Mouse (Mus musculus): ENCODE measurements around the gene Actb. TPM values are rescaled to one million over a fixed set of nuclear protein-coding genes. Genes with fewer than 3 reads are reported as not detected.
A peak's percentile ranks its signal among the peaks of the same experiment; 100 is the strongest.

Actb gene
- polyA plus RNA-seq, 1 experiment from 2014 or later: 6,386 TPM

GRCm38 (mm10) chr5:142907048-142907802, 671 bp upstream of the Actb start:
- Histone ChIP-seq H3K9me3 (no peaks in the 10 kb centered on the region), H3K9ac (peak overlapping the region; percentile 92), H3K4me3 (peak overlapping the region; percentile 98), H3K4me2 (peak overlapping the region; percentile 85), H3K27ac (replicated peaks) (peak overlapping the region; percentile 100), H3K27me3 (replicated peaks) (no peaks in the 10 kb centered on the region), H3K4me1 (peaks cover 62% of the 10 kb centered on the region), H3K36me3 (peaks cover 34% of the 10 kb centered on the region)
- no peak for ATAC-seq (ENCODE audit: extremely low read depth, insufficient number of reproducible peaks, low FRiP score, low TSS enrichment)
- 20% methylated on average over 14 of the region's 14 CpGs for WGBS

- under 1% methylated on average over 84 of the region's 84 CpGs for WGBS
- Histone ChIP-seq H3K27me3 (replicated peaks) (no peaks in the 10 kb centered on the region), H3K4me2 (peak overlapping the region; percentile 90), H3K9ac (peak overlapping the region; percentile 100), H3K4me3 (peak overlapping the region; percentile 98), H3K36me3 (peaks cover 47% of the 10 kb centered on the region), H3K9me3 (no peaks in the 10 kb centered on the region), H3K27ac (replicated peaks) (peak overlapping the region; percentile 100), H3K4me1 (peaks cover 62% of the 10 kb centered on the region)
- peak; percentile 88 for ATAC-seq (ENCODE audit: extremely low read depth, insufficient number of reproducible peaks, low FRiP score, low TSS enrichment)
Observed at GRCm38 (mm10) chr5:142905725-142906531, 626 bp downstream of the Actb start.

DNA sequence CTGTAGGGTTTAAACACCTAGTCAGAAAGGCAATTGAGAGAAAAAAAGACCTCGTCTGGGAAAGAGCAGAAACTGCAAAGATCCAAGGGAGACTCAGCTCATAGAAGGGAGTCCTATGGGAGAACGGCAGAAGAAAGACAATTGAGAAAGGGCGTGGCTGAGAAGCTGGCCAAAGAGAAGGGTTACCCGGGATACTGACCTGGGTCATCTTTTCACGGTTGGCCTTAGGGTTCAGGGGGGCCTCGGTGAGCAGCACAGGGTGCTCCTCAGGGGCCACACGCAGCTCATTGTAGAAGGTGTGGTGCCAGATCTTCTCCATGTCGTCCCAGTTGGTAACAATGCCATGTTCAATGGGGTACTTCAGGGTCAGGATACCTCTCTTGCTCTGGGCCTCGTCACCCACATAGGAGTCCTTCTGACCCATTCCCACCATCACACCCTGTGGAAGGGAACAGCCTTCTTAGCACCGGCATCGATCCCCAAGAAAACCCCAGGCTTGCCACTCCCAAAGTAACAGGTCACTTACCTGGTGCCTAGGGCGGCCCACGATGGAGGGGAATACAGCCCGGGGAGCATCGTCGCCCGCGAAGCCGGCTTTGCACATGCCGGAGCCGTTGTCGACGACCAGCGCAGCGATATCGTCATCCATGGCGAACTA, 1.4 kb downstream of the Actb start:
- Histone ChIP-seq H3K27ac (replicated peaks) (peak overlapping the region; percentile 100), H3K9ac (peak overlapping the region; percentile 100), H3K9me3 (no peaks in the 10 kb centered on the region), H3K4me1 (peaks cover 58% of the 10 kb centered on the region), H3K36me3 (peaks cover 54% of the 10 kb centered on the region), H3K4me2 (peak overlapping the region; percentile 90), H3K27me3 (replicated peaks) (no peaks in the 10 kb centered on the region), H3K4me3 (peak overlapping the region; percentile 98)
- ATAC-seq (ENCODE audit: extremely low read depth, insufficient number of reproducible peaks, low FRiP score, low TSS enrichment): no peak
- WGBS: 3% methylated on average over 27 of the region's 27 CpGs

GRCm38 (mm10) chr5:142904208-142905037, 2.1 kb downstream of the Actb start:
- peaks cover 62% of the 10 kb centered on the region for H3K36me3 ChIP-seq
- H3K4me3 ChIP-seq: peak overlapping the region; percentile 98
- peak overlapping the region; percentile 100 for H3K27ac ChIP-seq (replicated peaks)
- peaks cover 50% of the 10 kb centered on the region for H3K4me1 ChIP-seq
- no peak for ATAC-seq (ENCODE audit: extremely low read depth, insufficient number of reproducible peaks, low FRiP score, low TSS enrichment)
- peak overlapping the region; percentile 100 for H3K9ac ChIP-seq
- H3K27me3 ChIP-seq (replicated peaks): no peaks in the 10 kb centered on the region
- no peaks in the 10 kb centered on the region for H3K9me3 ChIP-seq
- peak overlapping the region; percentile 90 for H3K4me2 ChIP-seq
- 62% methylated on average over 19 of the region's 19 CpGs for WGBS

GRCm38 (mm10) chr5:142903470-142904207, 2.9 kb downstream of the Actb start:
- Histone ChIP-seq H3K9me3 (no peaks in the 10 kb centered on the region), H3K36me3 (peaks cover 67% of the 10 kb centered on the region), H3K27ac (replicated peaks) (peak overlapping the region; percentile 100), H3K4me2 (peak overlapping the region; percentile 90), H3K4me1 (peaks cover 43% of the 10 kb centered on the region), H3K9ac (peak overlapping the region; percentile 100), H3K27me3 (replicated peaks) (no peaks in the 10 kb centered on the region), H3K4me3 (peak overlapping the region; percentile 98)
- ATAC-seq (ENCODE audit: extremely low read depth, insufficient number of reproducible peaks, low FRiP score, low TSS enrichment): no peak
- 66% methylated on average over 14 of the region's 14 CpGs for WGBS

GRCm38 (mm10) chr5:142902506-142903314, 3.8 kb downstream of the Actb start:
- Histone ChIP-seq H3K27ac (replicated peaks) (peak overlapping the region; percentile 70), H3K4me3 (peak overlapping the region; percentile 23), H3K4me2 (peak overlapping the region; percentile 90), H3K36me3 (peaks cover 70% of the 10 kb centered on the region), H3K4me1 (peaks cover 33% of the 10 kb centered on the region), H3K9ac (peak overlapping the region; percentile 78), H3K27me3 (replicated peaks) (no peaks in the 10 kb centered on the region), H3K9me3 (no peaks in the 10 kb centered on the region)
- no peak for ATAC-seq (ENCODE audit: extremely low read depth, insufficient number of reproducible peaks, low FRiP score, low TSS enrichment)
- WGBS: 38% methylated on average over 5 of the region's 5 CpGs

GRCm38 (mm10) chr5:142901846-142902505, 4.6 kb downstream of the Actb start:
- WGBS: 40% methylated on average over 4 of the region's 4 CpGs
- H3K4me3 ChIP-seq: 0 out of 2 replicates have a peak overlapping the region, but pooled peaks have one; percentile 23
- peak overlapping the region; percentile 70 for H3K27ac ChIP-seq (replicated peaks)
- H3K9me3 ChIP-seq: no peaks in the 10 kb centered on the region
- no peak for ATAC-seq (ENCODE audit: extremely low read depth, insufficient number of reproducible peaks, low FRiP score, low TSS enrichment)
- H3K4me1 ChIP-seq: peaks cover 26% of the 10 kb centered on the region
- H3K9ac ChIP-seq: peak overlapping the region; percentile 78; the same call in 1 of the 2 replicates
- H3K4me2 ChIP-seq: peak overlapping the region; percentile 90; the same call in 1 of the 2 replicates
- peaks cover 75% of the 10 kb centered on the region for H3K36me3 ChIP-seq
- H3K27me3 ChIP-seq (replicated peaks): no peaks in the 10 kb centered on the region

DNA sequence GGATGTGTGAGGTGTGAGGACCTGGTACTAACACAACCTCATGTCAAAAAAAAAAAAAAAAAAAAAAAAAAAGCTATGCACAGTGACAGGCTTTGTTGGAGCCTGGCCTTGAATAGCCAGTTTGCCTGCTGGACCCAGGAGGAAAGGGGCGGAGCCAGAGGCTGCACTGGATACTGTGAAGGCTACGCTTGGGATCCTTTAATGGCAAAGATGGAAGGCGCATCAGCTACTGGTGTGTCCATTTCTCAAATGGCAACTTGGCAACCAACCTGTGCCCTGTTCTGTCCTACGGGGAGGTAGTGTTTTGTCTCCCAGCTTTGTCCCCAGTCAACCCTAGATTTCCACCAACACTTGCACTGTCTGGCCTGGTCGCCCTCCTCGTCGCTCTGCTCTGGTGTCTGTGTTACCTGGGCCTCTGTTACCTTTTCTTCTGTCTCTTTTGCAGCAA, 5.2 kb downstream of the Actb start:
- no peaks in the 10 kb centered on the region for H3K27me3 ChIP-seq (replicated peaks)
- H3K27ac ChIP-seq (replicated peaks): peak overlapping the region; percentile 70
- no peak overlapping the region for H3K4me2 ChIP-seq
- peaks cover 26% of the 10 kb centered on the region for H3K4me1 ChIP-seq
- H3K9me3 ChIP-seq: no peaks in the 10 kb centered on the region
- 0 out of 2 replicates have a peak overlapping the region, but pooled peaks have one; percentile 1 for H3K9ac ChIP-seq
- 66% methylated on average over 7 of the region's 7 CpGs for WGBS
- H3K4me3 ChIP-seq: no peak overlapping the region
- H3K36me3 ChIP-seq: peaks cover 79% of the 10 kb centered on the region
- ATAC-seq (ENCODE audit: extremely low read depth, insufficient number of reproducible peaks, low FRiP score, low TSS enrichment): no peak

GRCm38 (mm10) chr5:142900651-142901050, 5.9 kb downstream of the Actb start:
- Histone ChIP-seq H3K27ac (replicated peaks) (peak overlapping the region; percentile 43; the same call in 1 of the 2 replicates), H3K4me2 (no peak overlapping the region), H3K27me3 (replicated peaks) (no peaks in the 10 kb centered on the region), H3K36me3 (peaks cover 79% of the 10 kb centered on the region), H3K9ac (no peak overlapping the region), H3K9me3 (no peaks in the 10 kb centered on the region), H3K4me1 (peaks cover 33% of the 10 kb centered on the region), H3K4me3 (no peak overlapping the region)
- no peak for ATAC-seq (ENCODE audit: extremely low read depth, insufficient number of reproducible peaks, low FRiP score, low TSS enrichment)
- WGBS: 67% methylated on average over 7 of the region's 7 CpGs
